Mouse (Mus musculus) erythroblast, embryonic 14.5 days (primary cell): ENCODE measurements around the gene Dpyd.

Source experiments
- GATA1 ChIP-seq: IDR thresholded peaks from 2 replicates; pipeline ENCODE4 v1.6.1; 2012; ENCODE audit warnings: low read length, inconsistent platforms, mixed read lengths
- TAL1 ChIP-seq: IDR thresholded peaks from 3 replicates; pipeline ENCODE4 v1.6.1; 2012; ENCODE audit warnings: low read length, inconsistent platforms, mixed read lengths

DNA sequence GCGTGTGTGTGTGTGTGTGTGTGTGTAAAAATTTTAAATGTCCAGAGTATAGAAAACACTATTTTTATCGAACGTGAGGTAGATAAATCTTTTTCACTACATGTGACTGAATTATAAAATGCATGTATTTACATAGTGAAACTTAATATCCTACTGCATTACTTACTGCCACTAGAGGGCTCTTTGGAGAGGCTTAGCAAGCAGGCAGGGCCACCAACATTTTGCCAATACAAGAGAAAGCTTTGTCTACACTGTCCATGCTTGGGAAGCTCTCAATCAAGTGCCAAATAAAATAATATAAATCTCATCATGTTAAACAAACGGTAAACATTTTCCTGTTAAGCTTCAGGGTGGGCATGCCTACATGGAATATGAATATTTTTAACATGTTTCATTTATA lies 429.9 kb downstream of the Dpyd start:
- no peak for TF ChIP-seq GATA1
- TF ChIP-seq TAL1, result no peak
